Mouse (Mus musculus) heart, postnatal 4 days (tissue): Measurements from ENCODE around the gene Rpap1. TPM values are rescaled to one million over a fixed set of nuclear protein-coding genes. Genes with fewer than 3 reads are reported as not detected.
"Not testable (repeated sequence)": the region's sequence is repeated elsewhere in the genome, so short reads cannot be mapped to it uniquely, and the experiment has no call there.

Experiments used
- DNase-seq: peaks from one replicate; pipeline ENCODE4 v3.0.0; 2021
- total RNA-seq, 2 experiments: library from RNA; stranded (reverse); gene quantifications; 2 replicates each; pipeline ENCODE4 v1.2.3; 2021

Rpap1 gene
- total RNA-seq, 2 experiments from 2014 or later = 16.1 to 18.7 TPM

DNA sequence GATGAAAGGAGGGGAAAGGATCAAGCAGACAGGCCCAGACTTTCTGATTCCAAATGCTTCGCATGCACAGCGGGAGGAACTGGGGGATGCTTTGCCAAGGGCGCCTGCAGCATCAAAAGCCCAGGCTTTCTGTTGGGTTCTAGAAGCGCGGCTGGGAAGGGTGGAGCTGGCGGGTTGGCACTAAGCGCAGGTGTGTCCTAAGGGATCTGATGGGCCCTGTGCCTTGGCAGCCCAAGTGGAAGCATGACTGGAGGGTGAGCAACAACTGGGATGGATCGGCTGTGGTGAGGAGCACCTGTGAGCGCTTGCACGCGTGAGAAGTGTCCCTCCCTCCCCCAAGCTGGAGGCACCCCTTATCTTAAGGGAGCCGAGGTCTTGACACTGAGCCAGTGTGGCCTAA, 50.2 kb downstream of the Rpap1 start:
- no peak for DNase-seq

DNA sequence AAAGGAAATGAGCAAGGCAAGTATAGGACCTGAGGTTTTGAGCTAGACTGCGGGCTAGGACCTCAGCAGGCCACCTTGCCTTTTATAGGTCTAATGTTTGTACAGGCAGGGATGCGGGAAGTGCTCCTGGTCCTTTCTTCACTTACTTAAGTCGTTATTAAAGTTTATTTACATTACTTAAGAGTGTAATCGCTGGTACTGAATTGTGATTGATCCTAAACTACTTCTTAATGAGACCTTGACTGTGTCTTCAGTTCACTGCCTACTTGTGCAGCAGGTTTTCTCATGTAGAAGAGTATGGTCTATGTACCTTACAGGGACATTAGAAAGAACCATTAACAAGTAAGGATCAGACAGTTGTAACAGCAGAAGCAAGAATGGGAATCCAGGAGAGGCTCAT, 56.6 kb downstream of the Rpap1 start:
- no peak for DNase-seq

DNA sequence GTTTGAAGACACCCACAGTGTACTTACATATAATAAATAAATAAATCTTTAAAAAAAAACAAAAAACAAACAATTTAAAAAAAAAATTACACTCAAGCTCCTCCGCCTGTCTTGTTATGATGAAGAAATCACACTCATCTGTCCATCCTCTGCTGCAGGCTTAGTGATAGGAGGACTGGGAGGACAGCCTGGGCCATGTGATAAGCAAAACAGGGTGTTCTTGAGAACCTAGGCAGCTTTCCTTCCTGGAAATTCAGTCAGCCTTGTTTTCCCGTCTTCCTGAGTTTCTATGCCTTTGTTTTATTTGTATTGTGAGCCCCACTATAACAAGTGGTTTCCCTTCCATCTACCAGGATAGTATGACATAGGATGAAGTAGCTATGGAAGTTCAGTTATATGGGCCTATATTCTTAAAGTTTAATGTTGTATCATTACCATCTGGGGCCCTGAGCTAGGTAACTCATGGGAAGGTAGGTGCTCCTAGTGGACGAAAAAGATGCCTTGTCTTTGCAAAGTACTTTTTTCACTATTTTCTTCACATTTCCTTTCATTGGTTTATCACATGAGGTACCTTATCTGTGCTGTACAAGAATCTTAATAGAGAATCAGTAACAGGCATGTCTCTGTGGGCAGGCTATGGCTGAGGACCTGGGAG, 59.4 kb downstream of the Rpap1 start:
- no peak for DNase-seq

DNA sequence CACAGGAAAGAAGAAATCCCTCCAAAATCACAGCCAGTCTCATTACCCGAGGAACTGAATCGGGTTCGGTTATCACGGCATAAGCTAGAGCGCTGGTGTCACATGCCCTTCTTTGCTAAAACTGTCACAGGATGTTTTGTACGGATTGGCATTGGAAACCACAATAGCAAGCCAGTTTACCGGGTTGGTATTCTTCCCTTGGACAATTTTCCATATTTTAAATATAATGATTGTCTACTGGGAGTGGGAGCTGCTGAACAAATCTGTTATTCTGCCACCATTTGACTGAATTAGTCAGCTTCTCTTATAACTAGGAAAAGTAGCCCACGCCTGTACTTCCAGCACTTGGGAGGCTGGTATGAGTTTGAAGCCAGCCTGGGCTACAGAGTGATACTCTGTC, 66.3 kb downstream of the Rpap1 start:
- no peak for DNase-seq

DNA sequence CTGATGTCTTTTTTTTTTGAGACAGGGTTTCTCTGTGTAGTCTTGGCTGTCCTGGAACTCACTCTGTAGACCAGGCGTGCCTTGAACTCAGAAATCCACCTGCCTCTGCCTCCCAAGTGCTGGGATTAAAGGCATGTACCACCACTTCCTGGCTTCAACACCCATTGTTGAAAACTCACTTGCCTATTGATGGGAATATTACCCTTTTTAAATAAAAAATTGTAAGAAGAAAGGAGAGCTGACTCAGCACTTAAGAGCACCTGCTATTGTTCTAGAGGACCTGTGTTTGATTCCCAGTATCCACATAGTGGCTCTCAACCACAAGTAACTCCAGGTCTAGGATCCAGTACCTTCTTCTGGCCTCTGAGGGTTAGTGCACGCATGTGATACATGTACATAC, 71.5 kb downstream of the Rpap1 start:
- not testable (repeated sequence) for DNase-seq

Other genes starting within 250 kb of the Rpap1 start
- under 1 TPM; 0.23 to 0.24 TPM for gene Exd1, start 239.9 kb downstream of the Rpap1 start, total RNA-seq
- 10 to 100 TPM; 77.5 to 84.8 TPM for gene Chp1, start 239.8 kb downstream of the Rpap1 start, total RNA-seq
- 10 to 100 TPM; 23.4 to 27.3 TPM for gene Nusap1, start 169.2 kb downstream of the Rpap1 start, total RNA-seq
- gene Oip5, start 169.1 kb downstream of the Rpap1 start, total RNA-seq = 10 to 100 TPM; 10.3 to 11.1 TPM
- gene Ndufaf1, start 124.7 kb downstream of the Rpap1 start, total RNA-seq = 10 to 100 TPM; 47.7 to 48.9 TPM
- 10 to 100 TPM; 26.4 to 27.1 TPM for gene Rtf1, start 112.5 kb downstream of the Rpap1 start, total RNA-seq
- gene Itpka, start 45.2 kb downstream of the Rpap1 start, total RNA-seq = 1 to 10 TPM; 1.5 to 1.7 TPM
- under 1 TPM in 1 of 2 experiments, not detected in 1; 0.16 TPM for gene Ltk, start 27.1 kb downstream of the Rpap1 start, total RNA-seq
- gene Tyro3, start 10.2 kb upstream of the Rpap1 start, total RNA-seq = 1 to 10 TPM; 9.5 to 9.7 TPM
- 10 to 100 TPM; 51.6 to 57.6 TPM for gene Mga, start 109.7 kb upstream of the Rpap1 start, total RNA-seq
- 10 to 100 TPM; 12.6 to 13.6 TPM for gene Mapkbp1, start 185.2 kb upstream of the Rpap1 start, total RNA-seq
- gene Jmjd7, start 239.9 kb upstream of the Rpap1 start, total RNA-seq = 10 to 100 TPM; 12.2 to 13.6 TPM
- gene Gm28042, start 240.0 kb upstream of the Rpap1 start, total RNA-seq = 1 to 10 TPM in 1 of 2 experiments, under 1 TPM in 1; 0.43 to 1.6 TPM
- gene Pla2g4b, start 245.9 kb upstream of the Rpap1 start, total RNA-seq = 1 to 10 TPM; 1.9 to 4.0 TPM